Mouse (Mus musculus) spleen, adult 2 months (tissue): Measurements from ENCODE around the gene Sez6l2.

Experiments used
- CTCF ChIP-seq: fragments of 200-500 bp; IDR thresholded peaks from 2 replicates; pipeline ENCODE4 v1.5.1; 2011; ENCODE audit warnings: mild to moderate bottlenecking, inconsistent platforms; ENCODE audit not compliant: insufficient read depth, insufficient read length, insufficient replicate concordance; ENCODE audit errors: extremely low read depth
- POLR2A ChIP-seq: fragments of 200-500 bp; IDR thresholded peaks from 2 replicates; pipeline ENCODE4 v1.6.1; 2011; ENCODE audit warnings: low read depth, low read length, inconsistent platforms

DNA sequence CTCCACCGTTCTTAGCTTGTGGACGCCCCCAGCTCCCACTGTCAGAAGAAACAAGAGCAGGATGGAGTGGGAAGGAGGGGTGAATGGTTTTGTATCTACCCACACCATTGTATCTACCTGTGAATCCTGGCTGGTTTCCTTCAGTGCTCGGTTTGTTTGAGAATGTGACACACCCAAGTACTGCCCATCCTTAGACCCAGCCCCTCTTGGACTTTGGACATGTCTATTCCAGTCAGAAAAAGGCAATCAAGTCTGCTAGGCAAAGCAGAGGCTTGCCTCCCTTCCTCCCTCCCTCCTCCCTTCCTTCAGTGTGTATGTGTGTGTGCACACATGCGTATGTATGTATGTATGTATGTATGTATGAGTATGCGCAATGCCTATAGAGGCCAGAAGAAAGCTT lies 53.3 kb downstream of the Sez6l2 start:
- no peak for TF ChIP-seq CTCF
- no peak for TF ChIP-seq POLR2A
